Mouse (Mus musculus) layer of hippocampus, adult 9-10 months (tissue): ENCODE data around the gene Cela3a.

Experiments used
- DNase-seq: peaks from one replicate; pipeline ENCODE4 v3.0.0; 2022; ENCODE audit warnings: low spot score

Gene Cela3a

DNA sequence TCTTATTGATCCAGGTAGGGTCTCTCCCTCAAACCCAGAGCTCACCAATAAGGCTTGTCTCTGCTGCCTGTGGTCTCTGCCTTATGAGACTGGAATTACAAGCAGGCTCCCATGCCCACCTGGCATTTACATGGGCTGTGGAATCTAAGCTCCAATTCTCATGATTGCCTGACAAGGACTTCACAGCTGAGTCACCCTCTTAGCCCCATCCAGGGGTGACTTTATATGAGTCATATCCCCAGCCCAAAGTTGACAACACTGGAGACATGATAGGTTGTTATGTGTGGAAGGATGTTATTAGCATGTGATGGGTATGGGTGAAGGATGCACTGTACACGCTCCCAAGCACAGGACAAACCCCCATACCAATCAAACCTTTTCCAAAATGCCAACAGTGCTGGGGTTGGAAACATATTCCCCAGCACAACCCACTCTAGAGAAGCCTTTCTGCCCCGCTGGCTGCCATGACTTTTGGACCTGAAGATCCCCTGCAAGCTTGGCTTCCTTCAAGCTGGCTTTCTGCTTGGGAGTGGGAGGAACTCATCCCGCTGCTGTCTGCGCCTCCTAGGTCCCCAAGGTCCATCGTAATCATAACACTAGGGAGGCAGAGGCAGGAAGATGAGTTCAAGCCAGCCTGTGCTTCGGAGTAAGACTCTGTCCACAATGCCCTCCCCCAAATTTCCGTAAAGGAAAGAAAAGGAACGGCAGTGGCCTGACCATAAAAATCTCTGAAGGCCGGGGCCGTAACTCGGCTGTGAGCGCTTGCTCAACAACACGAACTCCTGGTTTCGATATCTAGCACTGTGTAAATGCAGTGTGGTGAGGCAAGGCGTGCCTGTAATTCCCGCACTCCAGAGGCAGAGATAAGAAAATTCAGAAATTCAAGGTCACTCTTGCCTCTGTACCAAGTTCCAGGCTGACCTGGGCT, 37.7 kb downstream of the Cela3a start:
- no peak for DNase-seq

DNA sequence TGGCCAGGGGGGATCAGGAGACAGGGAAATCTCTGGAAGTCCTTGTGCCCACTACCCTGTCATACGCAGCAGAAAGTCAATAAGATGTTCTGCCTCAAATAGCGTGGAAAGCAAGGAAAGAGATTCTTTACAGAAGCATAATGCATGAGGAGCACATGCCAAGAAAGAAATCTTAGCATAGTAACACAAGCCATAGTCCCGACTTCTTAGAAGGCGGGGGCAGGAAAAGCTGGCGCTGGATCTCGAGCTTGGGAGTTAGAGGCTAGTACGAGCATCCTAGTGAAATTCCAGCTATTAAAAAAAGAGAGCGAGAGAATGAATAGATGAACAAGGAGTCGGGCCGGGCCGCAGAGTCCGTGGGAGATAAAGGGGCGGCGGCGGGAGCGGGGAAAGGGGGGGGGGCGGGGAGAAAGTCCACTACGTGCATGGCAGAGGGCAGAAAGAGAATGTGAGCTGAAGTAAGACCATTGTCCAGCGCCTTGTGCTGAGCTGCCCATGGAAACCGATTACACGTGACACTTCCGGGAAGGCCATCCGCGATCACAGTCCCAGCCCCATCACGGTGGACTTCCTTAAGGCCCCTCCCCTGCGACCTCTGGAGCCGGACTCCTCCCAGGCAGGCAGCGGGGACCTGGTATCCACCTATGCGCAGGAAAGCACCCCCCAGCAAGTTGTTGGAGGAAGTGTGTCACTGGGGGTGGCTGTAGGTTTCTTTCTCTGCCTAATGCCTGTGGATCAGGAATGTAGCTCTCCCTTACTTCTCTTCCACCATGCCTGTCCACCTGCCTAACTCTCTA, 39.4 kb downstream of the Cela3a start:
- no peak for DNase-seq

- no peak for DNase-seq
Observed at GRCm38 (mm10) chr4:137368198-137368597, 41.4 kb downstream of the Cela3a start.

- no peak for DNase-seq
Observed at GRCm38 (mm10) chr4:137367275-137368088, 42.1 kb downstream of the Cela3a start.

DNA sequence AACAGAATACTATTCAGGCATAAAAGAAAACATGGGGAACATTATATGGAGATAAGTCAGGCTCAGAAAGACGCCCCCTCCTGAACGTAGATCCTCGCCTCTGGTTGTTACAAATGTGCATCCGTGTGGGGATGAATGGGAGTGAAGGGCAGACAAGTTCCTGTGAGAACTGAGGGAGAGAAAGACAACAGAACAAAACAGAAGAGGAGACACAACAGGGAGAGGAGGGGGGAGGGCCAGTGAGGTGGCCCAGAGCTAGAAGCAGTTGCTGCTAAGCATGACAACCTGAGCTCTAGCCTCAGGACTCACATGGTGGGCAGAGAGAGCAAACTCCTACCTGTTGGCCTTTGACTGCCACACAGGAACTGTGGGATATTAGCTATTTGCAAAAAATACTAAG, 43.5 kb downstream of the Cela3a start:
- DNase-seq = no peak

GRCm38 (mm10) chr4:137365356-137366062, 44.1 kb downstream of the Cela3a start:
- no peak for DNase-seq

DNA sequence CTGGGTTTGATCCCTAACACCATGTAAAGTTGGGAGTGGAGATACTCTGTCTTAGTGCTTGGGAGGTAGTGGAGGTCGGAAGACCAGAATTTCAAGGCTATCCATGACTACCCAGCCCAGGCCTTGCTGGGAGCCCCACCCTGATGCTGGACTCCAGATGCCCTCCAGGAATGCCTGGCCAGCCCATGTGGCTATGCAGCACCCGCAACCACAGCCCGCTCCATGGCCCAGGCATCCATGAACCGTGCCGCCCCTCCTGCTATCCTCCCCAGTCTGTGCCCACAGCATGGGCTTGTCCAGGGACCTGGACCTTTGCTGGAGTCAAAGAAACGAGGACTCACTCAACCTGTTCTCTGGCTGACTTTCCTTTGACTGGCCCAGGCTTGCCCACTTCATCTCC, 44.8 kb downstream of the Cela3a start:
- no peak for DNase-seq

DNA sequence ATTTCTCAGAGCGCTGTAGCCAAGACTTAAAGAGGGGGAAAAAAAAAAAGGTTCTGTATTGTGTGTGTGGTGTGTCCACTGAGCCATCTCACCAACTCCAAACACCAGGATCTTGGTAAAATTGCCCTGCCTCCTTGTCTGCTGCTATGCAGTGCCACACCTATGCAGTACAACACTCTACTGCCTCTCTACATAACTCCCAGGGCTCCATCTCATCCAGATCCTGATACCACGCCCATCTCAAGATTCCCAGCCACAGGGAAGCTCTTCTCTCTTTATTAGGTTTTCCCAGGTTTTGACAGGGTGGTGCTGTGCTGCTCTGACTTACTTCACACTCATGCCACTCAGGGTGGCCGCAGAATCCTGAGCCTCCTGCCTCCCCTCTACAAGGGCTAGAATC, 48.6 kb downstream of the Cela3a start:
- DNase-seq = no peak

GRCm38 (mm10) chr4:137358291-137359002, 51.1 kb downstream of the Cela3a start:
- DNase-seq = no peak

GRCm38 (mm10) chr4:137357517-137358254, 51.9 kb downstream of the Cela3a start, which contains the start of gene Cdc42:
TSS of gene Cdc42 (minus strand) at chr4:137357720.
- DNase-seq = peak; percentile 95

GRCm38 (mm10) chr4:137356674-137357510, 52.7 kb downstream of the Cela3a start:
- DNase-seq = peak; percentile 20
